Mouse (Mus musculus): Measurements from ENCODE around the gene Ranbp3. TPM values are rescaled to one million over a fixed set of nuclear protein-coding genes. Genes with fewer than 3 reads are reported as not detected.

The Ranbp3 gene
- polyA plus RNA-seq, 1 experiment from 2014 or later = 107 TPM

- no peaks in the 10 kb centered on the region for H3K27me3 ChIP-seq (ENCODE audit: insufficient read depth, low read length)
- H3K4me3 ChIP-seq (ENCODE audit: low read length) = peak overlapping the region; percentile 55
- H3K9ac ChIP-seq (replicated peaks; ENCODE audit: low read length) = peak overlapping the region; percentile 72
- H3K27ac ChIP-seq (ENCODE audit: low read length) = no peak overlapping the region
- peaks cover 26% of the 10 kb centered on the region for H3K4me1 ChIP-seq (ENCODE audit: insufficient read depth, low read length)
- no peak; the same call in 1 of the 2 replicates for ATAC-seq (ENCODE audit: low FRiP score, low TSS enrichment)
- no peaks in the 10 kb centered on the region for H3K9me3 ChIP-seq (ENCODE audit: low read length)
- 3% methylated on average over 31 of the region's 31 CpGs for WGBS
- H3K4me2 ChIP-seq (replicated peaks; ENCODE audit: low read depth, low read length) = peak overlapping the region; percentile 98
- no peaks in the 10 kb centered on the region for H3K36me3 ChIP-seq (ENCODE audit: insufficient read depth, low read length)
Measured at GRCm38 (mm10) chr17:56668384-56669144, 4.5 kb upstream of the Ranbp3 start.

DNA sequence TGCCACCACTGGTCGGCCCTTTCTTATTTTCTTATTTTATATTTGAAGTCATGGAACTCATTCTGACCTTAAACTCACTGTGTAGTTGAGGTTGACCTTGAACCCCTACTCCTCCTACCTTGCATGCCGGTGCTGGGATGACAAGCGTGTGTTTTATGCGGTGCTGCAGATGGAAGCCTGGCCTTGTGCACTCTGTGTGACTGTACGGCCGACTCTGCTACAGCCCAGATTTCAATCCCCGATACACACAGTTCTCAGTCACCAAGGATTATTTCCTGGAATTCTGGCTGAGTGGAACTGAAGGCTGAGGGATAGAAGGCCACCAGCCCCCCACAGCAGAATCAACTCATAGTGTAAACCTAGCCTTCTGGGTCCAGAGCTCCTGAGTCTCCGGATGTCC, 3.3 kb upstream of the Ranbp3 start:
- WGBS = 84% methylated on average over 8 of the region's 8 CpGs
- Histone ChIP-seq H3K9me3 (ENCODE audit: low read length) (no peaks in the 10 kb centered on the region), H3K36me3 (ENCODE audit: insufficient read depth, low read length) (no peaks in the 10 kb centered on the region), H3K27ac (ENCODE audit: low read length) (no peak overlapping the region), H3K9ac (replicated peaks; ENCODE audit: low read length) (no peak overlapping the region), H3K4me2 (replicated peaks; ENCODE audit: low read depth, low read length) (no peak overlapping the region), H3K4me3 (ENCODE audit: low read length) (no peak overlapping the region), H3K4me1 (ENCODE audit: insufficient read depth, low read length) (peaks cover 22% of the 10 kb centered on the region), H3K27me3 (ENCODE audit: insufficient read depth, low read length) (no peaks in the 10 kb centered on the region)
- no peak for ATAC-seq (ENCODE audit: low FRiP score, low TSS enrichment)

- no peak; the same call in 1 of the 2 replicates for ATAC-seq (ENCODE audit: low FRiP score, low TSS enrichment)
- H3K36me3 ChIP-seq (ENCODE audit: insufficient read depth, low read length) = peaks cover 21% of the 10 kb centered on the region
- peak overlapping the region; percentile 83 for H3K27ac ChIP-seq (ENCODE audit: low read length)
Measured at GRCm38 (mm10) chr17:56673647-56674416, 738 bp downstream of the Ranbp3 start.

GRCm38 (mm10) chr17:56681791-56682190, 8.7 kb downstream of the Ranbp3 start:
- WGBS = 75% methylated on average over 4 of the region's 4 CpGs
- peaks cover 43% of the 10 kb centered on the region for H3K36me3 ChIP-seq (ENCODE audit: insufficient read depth, low read length)
- ATAC-seq (ENCODE audit: low FRiP score, low TSS enrichment) = no peak
- H3K4me1 ChIP-seq (ENCODE audit: insufficient read depth, low read length) = no peaks in the 10 kb centered on the region
- H3K27ac ChIP-seq (ENCODE audit: low read length) = no peak overlapping the region
- H3K4me3 ChIP-seq (ENCODE audit: low read length) = no peak overlapping the region
- no peaks in the 10 kb centered on the region for H3K27me3 ChIP-seq (ENCODE audit: insufficient read depth, low read length)
- no peak overlapping the region for H3K4me2 ChIP-seq (replicated peaks; ENCODE audit: low read depth, low read length)
- no peaks in the 10 kb centered on the region for H3K9me3 ChIP-seq (ENCODE audit: low read length)
- no peak overlapping the region for H3K9ac ChIP-seq (replicated peaks; ENCODE audit: low read length)

More at GRCm38 (mm10) chr17:56673647-56674416, 738 bp downstream of the Ranbp3 start:
- no peaks in the 10 kb centered on the region for H3K27me3 ChIP-seq (ENCODE audit: insufficient read depth, low read length)
- 1% methylated on average over 34 of the region's 37 CpGs for WGBS
- H3K9me3 ChIP-seq (ENCODE audit: low read length) = no peaks in the 10 kb centered on the region
- H3K4me2 ChIP-seq (replicated peaks; ENCODE audit: low read depth, low read length) = peak overlapping the region; percentile 72
- peak overlapping the region; percentile 98 for H3K9ac ChIP-seq (replicated peaks; ENCODE audit: low read length)
- H3K4me1 ChIP-seq (ENCODE audit: insufficient read depth, low read length) = peaks cover 24% of the 10 kb centered on the region
- peak overlapping the region; percentile 98 for H3K4me3 ChIP-seq (ENCODE audit: low read length)

GRCm38 (mm10) chr17:56682880-56683279, 9.8 kb downstream of the Ranbp3 start:
- 73% methylated on average over 3 of the region's 3 CpGs for WGBS
- Histone ChIP-seq H3K36me3 (ENCODE audit: insufficient read depth, low read length) (peaks cover 43% of the 10 kb centered on the region), H3K27ac (ENCODE audit: low read length) (no peak overlapping the region), H3K4me2 (replicated peaks; ENCODE audit: low read depth, low read length) (no peak overlapping the region), H3K4me1 (ENCODE audit: insufficient read depth, low read length) (no peaks in the 10 kb centered on the region), H3K4me3 (ENCODE audit: low read length) (no peak overlapping the region), H3K9me3 (ENCODE audit: low read length) (no peaks in the 10 kb centered on the region), H3K27me3 (ENCODE audit: insufficient read depth, low read length) (no peaks in the 10 kb centered on the region), H3K9ac (replicated peaks; ENCODE audit: low read length) (no peak overlapping the region)
- no peak for ATAC-seq (ENCODE audit: low FRiP score, low TSS enrichment)

DNA sequence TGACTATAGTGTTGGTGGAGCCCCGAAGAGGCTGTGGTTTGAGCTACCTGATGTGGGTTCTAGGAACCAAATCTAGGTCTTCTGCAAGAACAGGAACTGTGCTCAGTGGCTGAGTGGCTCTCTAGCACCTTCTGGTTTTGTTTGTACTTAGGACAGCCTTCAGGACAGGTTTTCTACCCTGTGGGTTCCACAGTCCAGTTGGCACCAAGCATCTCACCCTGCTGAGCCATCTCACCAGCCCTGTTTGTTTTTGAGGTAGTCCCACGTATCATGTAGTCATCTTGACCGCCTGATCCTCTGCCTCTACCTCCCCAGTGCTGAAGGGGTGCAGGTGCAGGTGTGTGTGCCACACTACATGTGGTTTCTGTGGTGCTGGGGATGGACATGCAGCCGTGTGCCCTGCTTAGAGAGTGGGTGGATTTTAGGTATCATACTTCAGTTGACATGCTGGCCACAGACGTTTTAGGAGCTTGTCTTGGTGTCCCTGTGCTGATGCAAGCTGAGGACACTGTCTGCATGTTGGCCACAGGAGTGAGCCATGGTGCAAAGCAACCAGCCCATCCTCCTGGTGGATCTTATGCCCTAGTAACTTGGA, 10.5 kb downstream of the Ranbp3 start:
- WGBS = 79% methylated on average over 5 of the region's 5 CpGs
- Histone ChIP-seq H3K27ac (ENCODE audit: low read length) (no peak overlapping the region), H3K9me3 (ENCODE audit: low read length) (no peaks in the 10 kb centered on the region), H3K4me1 (ENCODE audit: insufficient read depth, low read length) (no peaks in the 10 kb centered on the region), H3K4me3 (ENCODE audit: low read length) (no peak overlapping the region), H3K36me3 (ENCODE audit: insufficient read depth, low read length) (peaks cover 47% of the 10 kb centered on the region), H3K27me3 (ENCODE audit: insufficient read depth, low read length) (no peaks in the 10 kb centered on the region), H3K4me2 (replicated peaks; ENCODE audit: low read depth, low read length) (no peak overlapping the region), H3K9ac (replicated peaks; ENCODE audit: low read length) (no peak overlapping the region)
- no peak for ATAC-seq (ENCODE audit: low FRiP score, low TSS enrichment)

DNA sequence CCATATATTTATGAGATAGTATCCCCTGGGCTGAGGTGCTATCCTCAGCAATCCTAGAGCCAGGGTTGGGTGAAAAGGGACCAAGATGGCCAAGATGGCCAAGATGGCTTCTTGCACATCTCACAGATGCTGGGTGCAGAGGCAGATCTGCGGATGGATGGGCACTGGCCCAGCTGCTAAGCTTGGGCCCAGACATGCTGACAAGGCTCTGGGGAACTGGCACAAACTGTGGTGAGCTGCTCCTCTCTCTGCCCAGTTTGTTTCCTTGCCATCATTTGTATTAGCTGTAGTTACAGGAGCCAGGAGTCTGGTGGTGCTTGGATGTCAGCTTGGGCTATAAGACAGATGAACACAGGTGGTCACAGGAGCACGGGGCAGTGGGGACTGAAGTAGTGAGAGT, 11.6 kb downstream of the Ranbp3 start:
- H3K36me3 ChIP-seq (ENCODE audit: insufficient read depth, low read length) = peaks cover 53% of the 10 kb centered on the region

DNA sequence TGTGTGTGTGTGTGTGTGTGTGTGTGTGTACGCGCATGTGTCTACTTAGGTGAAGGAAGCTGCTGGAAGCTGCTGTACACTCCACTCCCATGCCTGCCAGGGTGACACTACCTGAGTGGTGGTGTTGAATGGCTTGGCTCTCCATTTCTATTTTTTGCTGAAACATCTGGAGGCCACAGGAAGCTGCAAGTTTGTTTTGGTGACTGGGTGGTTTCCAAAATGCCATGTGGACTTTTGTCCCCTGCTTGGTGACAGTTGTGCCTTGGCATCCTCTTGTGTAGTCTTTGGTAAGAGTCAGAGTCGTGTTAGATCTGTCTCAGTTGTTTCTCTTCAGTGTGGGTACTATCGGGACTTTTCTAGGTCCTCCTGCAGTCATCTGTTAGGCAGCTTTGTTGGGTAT, 13.7 kb downstream of the Ranbp3 start:
- H3K4me1 ChIP-seq (ENCODE audit: insufficient read depth, low read length) = no peaks in the 10 kb centered on the region
- H3K4me3 ChIP-seq (ENCODE audit: low read length) = no peak overlapping the region
- H3K27me3 ChIP-seq (ENCODE audit: insufficient read depth, low read length) = no peaks in the 10 kb centered on the region
- no peaks in the 10 kb centered on the region for H3K9me3 ChIP-seq (ENCODE audit: low read length)
- H3K36me3 ChIP-seq (ENCODE audit: insufficient read depth, low read length) = peaks cover 46% of the 10 kb centered on the region
- no peak overlapping the region for H3K27ac ChIP-seq (ENCODE audit: low read length)
- H3K4me2 ChIP-seq (replicated peaks; ENCODE audit: low read depth, low read length) = no peak overlapping the region
- H3K9ac ChIP-seq (replicated peaks; ENCODE audit: low read length) = no peak overlapping the region
- 94% methylated on average over 4 of the region's 4 CpGs for WGBS
- ATAC-seq (ENCODE audit: low FRiP score, low TSS enrichment) = no peak

More for the DNA sequence above, 11.6 kb downstream of the Ranbp3 start:
- Histone ChIP-seq H3K27ac (ENCODE audit: low read length) (no peak overlapping the region), H3K4me3 (ENCODE audit: low read length) (no peak overlapping the region), H3K9ac (replicated peaks; ENCODE audit: low read length) (no peak overlapping the region), H3K27me3 (ENCODE audit: insufficient read depth, low read length) (no peaks in the 10 kb centered on the region), H3K4me2 (replicated peaks; ENCODE audit: low read depth, low read length) (no peak overlapping the region), H3K9me3 (ENCODE audit: low read length) (no peaks in the 10 kb centered on the region), H3K4me1 (ENCODE audit: insufficient read depth, low read length) (no peaks in the 10 kb centered on the region)
- 81% methylated on average over 2 of the region's 2 CpGs for WGBS
- no peak for ATAC-seq (ENCODE audit: low FRiP score, low TSS enrichment)

DNA sequence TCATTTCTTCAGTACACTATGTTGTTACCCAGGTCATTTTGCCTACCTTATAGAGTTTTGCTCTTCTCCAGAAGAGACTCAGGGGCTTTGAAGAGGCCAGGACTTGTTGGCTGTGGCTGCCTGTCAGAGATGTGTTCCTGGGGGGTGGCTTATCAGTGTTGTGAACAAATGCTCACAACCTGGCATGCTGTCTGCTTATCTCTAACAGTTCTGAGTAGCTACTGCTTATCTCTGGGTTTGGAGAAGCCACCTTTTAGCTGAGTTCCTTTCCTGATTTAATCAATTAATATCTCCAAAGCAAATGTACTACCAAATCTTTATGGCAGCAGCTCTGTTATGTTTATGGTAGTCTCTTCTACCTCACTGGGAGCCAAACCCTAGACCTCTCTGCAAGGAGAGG, 15.0 kb downstream of the Ranbp3 start:
- ATAC-seq (ENCODE audit: low FRiP score, low TSS enrichment) = no peak
- Histone ChIP-seq H3K9me3 (ENCODE audit: low read length) (no peaks in the 10 kb centered on the region), H3K4me2 (replicated peaks; ENCODE audit: low read depth, low read length) (no peak overlapping the region), H3K36me3 (ENCODE audit: insufficient read depth, low read length) (peaks cover 50% of the 10 kb centered on the region), H3K4me3 (ENCODE audit: low read length) (no peak overlapping the region), H3K27ac (ENCODE audit: low read length) (no peak overlapping the region), H3K27me3 (ENCODE audit: insufficient read depth, low read length) (no peaks in the 10 kb centered on the region), H3K9ac (replicated peaks; ENCODE audit: low read length) (no peak overlapping the region), H3K4me1 (ENCODE audit: insufficient read depth, low read length) (no peaks in the 10 kb centered on the region)

Data from kidney, embryonic 16.5 days (tissue).